Mouse (Mus musculus): ENCODE results near the gene Gprc5b.

Gprc5b gene

GRCm38 (mm10) chr7:118995007-118995406, at the start of gene Gprc5b:
Gprc5b (minus strand) TSS chr7:118995211.
- peak; percentile 86 for DNase-seq (ENCODE audit: low read depth, low spot score)

- no peak for DNase-seq (ENCODE audit: low read depth, low spot score)
These were observed 46.5 kb upstream of the Gprc5b start for GRCm38 (mm10) chr7:119041502-119041901.

GRCm38 (mm10) chr7:119037581-119037980, 42.6 kb upstream of the Gprc5b start:
- peak; percentile 89 for DNase-seq (ENCODE audit: low read depth, low spot score)

GRCm38 (mm10) chr7:119034243-119034961, 39.4 kb upstream of the Gprc5b start:
- no peak for DNase-seq (ENCODE audit: low read depth, low spot score)

GRCm38 (mm10) chr7:119023394-119023921, 28.4 kb upstream of the Gprc5b start:
- peak; percentile 89 for DNase-seq (ENCODE audit: low read depth, low spot score)

GRCm38 (mm10) chr7:119022238-119023156, 27.5 kb upstream of the Gprc5b start:
- DNase-seq (ENCODE audit: low read depth, low spot score): peak; percentile 83

- peak; percentile 61 for DNase-seq (ENCODE audit: low read depth, low spot score)
These were observed 24.5 kb upstream of the Gprc5b start for GRCm38 (mm10) chr7:119019537-119019936.

GRCm38 (mm10) chr7:119015736-119016135, 20.7 kb upstream of the Gprc5b start:
- peak; percentile 72 for DNase-seq (ENCODE audit: low read depth, low spot score)

GRCm38 (mm10) chr7:119010854-119011529, 16.0 kb upstream of the Gprc5b start:
- DNase-seq (ENCODE audit: low read depth, low spot score): peak; percentile 82

GRCm38 (mm10) chr7:119002501-119002900, 7.5 kb upstream of the Gprc5b start:
- no peak for DNase-seq (ENCODE audit: low read depth, low spot score)

- DNase-seq (ENCODE audit: low read depth, low spot score): no peak
These were observed 7.0 kb upstream of the Gprc5b start for GRCm38 (mm10) chr7:119001965-119002364.

- no peak for DNase-seq (ENCODE audit: low read depth, low spot score)
These were observed 4.8 kb upstream of the Gprc5b start for GRCm38 (mm10) chr7:118999857-119000256.

GRCm38 (mm10) chr7:118996137-118996837, 1.3 kb upstream of the Gprc5b start:
- peak; percentile 87 for DNase-seq (ENCODE audit: low read depth, low spot score)

- peak; percentile 17 for DNase-seq (ENCODE audit: low read depth, low spot score)
These were observed 660 bp upstream of the Gprc5b start for GRCm38 (mm10) chr7:118995671-118996070.

GRCm38 (mm10) chr7:118994231-118994842, 674 bp downstream of the Gprc5b start:
- peak; percentile 7 for DNase-seq (ENCODE audit: low read depth, low spot score)

- peak; percentile 30 for DNase-seq (ENCODE audit: low read depth, low spot score)
These were observed 1.3 kb downstream of the Gprc5b start for GRCm38 (mm10) chr7:118993597-118994230.

- peak; percentile 90 for DNase-seq (ENCODE audit: low read depth, low spot score)
These were observed 2.2 kb downstream of the Gprc5b start for GRCm38 (mm10) chr7:118992623-118993405.

GRCm38 (mm10) chr7:118992080-118992560, 2.9 kb downstream of the Gprc5b start:
- DNase-seq (ENCODE audit: low read depth, low spot score): no peak

- peak; percentile 34 for DNase-seq (ENCODE audit: low read depth, low spot score)
These were observed 3.6 kb downstream of the Gprc5b start for GRCm38 (mm10) chr7:118991341-118991884.
